Mouse (Mus musculus) mouse embryonic stem cell (cell line): ENCODE results near the gene Zbtb17.

Source experiments
- in situ Hi-C, 2 experiments: fragments of 300-500 bp; cut with MboI; formaldehyde crosslinking; loops; 1 replicate in 1 of 2; 3 replicates in 1 of 2; pipeline ENCODE4 v1.14.3; 2019 to 2020; ENCODE audit warnings: low sequenced_read_pairs in 2 of 2, low pct_unique_long_range_greater_than_20kb in 1 of 2, mixed read lengths in 1 of 2; ENCODE audit not compliant: unreplicated experiment in 1 of 2

Gene Zbtb17

GRCm38 (mm10) chr4:141454581-141455350, 10.3 kb downstream of the Zbtb17 start:
- in situ Hi-C loops: no loop called here

GRCm38 (mm10) chr4:141455526-141455925, 11.1 kb downstream of the Zbtb17 start:
- in situ Hi-C loops: no loop called here

DNA sequence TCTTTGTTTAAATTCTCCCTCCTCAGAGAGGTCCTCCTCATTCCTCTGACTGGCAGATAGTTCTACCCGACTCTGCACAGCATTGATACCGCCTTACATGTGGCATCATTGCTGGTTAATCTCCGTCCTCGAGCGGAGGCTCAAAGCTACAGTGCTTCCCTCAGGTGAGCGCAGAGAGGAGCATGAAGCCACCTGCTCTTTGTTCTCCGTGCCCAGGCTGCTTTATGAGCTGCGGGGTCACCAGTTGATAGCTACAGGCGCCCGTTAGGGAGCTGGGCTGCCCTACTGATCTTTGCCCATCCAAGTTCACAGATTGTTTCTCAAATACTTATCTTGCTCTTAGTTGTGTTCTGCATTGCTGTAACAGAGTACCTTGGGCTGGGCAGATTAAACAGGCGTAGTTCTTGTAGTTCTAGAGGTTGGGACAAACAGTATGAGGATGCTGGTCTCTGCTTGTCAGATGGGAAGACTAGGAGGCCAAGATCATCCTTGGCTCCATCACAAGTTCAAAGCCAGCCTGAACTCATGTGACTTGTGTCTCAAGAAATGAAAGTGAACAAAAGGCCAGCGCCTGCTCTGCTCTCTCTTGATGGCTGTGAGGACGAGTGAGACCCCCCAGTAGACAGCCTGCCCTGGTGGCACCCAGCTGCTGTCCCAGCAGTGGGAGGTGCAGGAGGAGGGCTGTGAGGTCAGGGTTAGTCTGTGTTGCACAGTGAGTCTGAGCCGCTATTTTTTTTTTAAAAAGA, 11.9 kb downstream of the Zbtb17 start:
- in situ Hi-C loops: no loop called here

DNA sequence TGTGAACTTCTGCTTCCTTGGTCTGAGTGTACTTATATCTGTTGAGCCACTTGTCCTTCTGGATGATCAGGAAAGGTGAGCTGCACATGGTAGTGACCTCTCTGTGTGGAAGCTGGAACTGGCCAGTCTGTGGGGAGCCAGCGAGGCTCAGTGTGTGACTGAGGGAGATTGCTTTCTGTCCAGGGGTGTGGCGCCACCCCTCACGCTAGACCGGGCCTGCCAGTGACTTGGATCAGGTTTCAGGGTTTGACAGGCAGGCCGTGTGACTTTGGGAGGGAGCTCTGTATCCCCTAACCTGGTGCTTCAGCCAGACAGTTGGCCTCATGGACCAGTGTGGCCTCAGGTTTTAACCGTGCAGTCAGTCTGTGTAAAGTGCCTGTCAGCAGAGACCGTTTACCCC, 13.8 kb downstream of the Zbtb17 start:
- in situ Hi-C loops: no loop called here

- in situ Hi-C loops: no loop called here
Measured at GRCm38 (mm10) chr4:141458888-141459287, 14.4 kb downstream of the Zbtb17 start.

- in situ Hi-C loops: loop anchor here in 1 of 2 experiments (10.0 kb wide), 1 partner anchor 55 kb away; no protein-coding TSS in a partner anchor
Measured at GRCm38 (mm10) chr4:141459766-141460165, 15.3 kb downstream of the Zbtb17 start.

DNA sequence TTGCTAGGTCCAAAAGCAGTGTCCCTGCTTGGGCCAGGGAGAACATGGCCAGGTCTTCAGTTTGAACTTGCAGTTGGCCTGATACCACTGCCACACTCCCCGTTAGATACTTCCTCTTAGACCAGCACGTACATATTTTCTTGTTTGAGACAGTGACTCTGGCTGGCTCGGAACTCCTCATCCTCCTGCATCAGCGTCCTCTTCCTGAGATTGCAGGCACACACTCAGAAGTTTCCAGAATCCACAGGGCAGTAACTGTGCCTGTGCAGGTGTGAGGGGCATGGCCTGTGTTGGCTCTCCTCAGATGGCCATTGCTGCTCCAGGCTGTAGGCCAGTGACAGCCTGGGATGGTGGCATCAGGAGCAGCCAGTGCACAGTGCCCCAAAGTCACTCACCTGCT, 16.0 kb downstream of the Zbtb17 start:
- in situ Hi-C loops: loop anchor here in 1 of 2 experiments (10.0 kb wide), 1 partner anchor 56 kb away; no protein-coding TSS in a partner anchor

DNA sequence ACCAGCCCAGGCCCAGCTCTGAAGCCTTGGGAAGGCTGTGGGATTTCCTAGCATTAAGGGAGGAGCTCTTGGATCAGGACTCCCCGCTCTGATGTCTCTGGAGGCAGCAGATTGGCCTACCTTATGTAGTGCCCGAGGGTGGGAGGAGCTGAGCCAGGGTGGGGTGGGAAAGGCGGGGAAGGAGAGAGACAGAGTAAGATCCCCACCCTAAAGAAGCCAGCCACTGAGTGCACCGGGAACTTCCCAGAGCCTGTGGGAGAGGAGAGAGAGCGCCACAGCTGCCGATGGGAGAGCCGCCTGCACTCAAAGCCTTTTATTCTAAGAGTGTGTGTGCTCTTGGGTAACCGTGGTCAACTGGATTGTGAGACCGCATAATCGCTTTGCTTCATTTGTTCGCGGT, 16.6 kb downstream of the Zbtb17 start:
- in situ Hi-C loops: loop anchor here in 1 of 2 experiments (10.0 kb wide), 1 partner anchor 56 kb away; no protein-coding TSS in a partner anchor

DNA sequence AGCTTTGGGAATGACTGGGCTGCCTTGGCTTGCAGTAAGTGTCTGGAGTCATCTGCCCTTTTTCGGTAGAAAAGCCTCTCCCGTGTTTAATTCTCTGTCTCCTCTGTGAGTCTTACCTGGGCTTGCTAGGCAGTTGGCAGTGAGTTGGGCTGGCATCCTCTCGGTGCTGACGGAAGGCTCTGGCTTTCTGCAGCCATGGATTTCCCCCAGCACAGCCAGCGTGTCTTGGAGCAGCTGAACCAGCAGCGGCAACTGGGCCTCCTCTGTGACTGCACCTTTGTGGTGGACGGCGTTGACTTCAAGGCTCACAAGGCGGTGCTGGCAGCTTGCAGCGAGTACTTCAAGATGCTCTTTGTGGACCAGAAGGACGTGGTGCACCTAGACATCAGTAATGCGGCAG, 17.1 kb downstream of the Zbtb17 start:
- in situ Hi-C loops: loop anchor here in 1 of 2 experiments (10.0 kb wide), 1 partner anchor 57 kb away; no protein-coding TSS in a partner anchor

DNA sequence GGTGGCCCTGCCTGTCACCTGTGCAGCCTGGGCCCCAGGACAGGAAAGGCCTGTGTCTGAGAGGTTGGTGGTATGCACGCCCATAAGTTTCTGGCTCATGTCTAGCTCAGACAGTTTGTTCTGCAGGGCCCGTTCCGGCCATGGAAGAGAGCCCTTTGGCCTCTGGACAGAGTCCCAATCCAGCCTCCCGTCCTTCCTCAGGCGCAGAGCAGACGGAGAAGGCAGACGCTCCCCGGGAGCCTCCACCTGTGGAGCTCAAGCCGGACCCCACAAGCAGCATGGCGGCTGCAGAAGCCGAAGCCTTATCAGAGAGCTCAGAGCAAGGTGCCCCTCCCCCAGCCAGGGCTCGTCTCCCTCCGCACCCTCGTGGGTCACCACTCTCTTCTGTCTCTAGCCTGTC, 19.0 kb downstream of the Zbtb17 start:
- in situ Hi-C loops: loop anchor here in 1 of 2 experiments (10.0 kb wide), 1 partner anchor 59 kb away; no protein-coding TSS in a partner anchor

DNA sequence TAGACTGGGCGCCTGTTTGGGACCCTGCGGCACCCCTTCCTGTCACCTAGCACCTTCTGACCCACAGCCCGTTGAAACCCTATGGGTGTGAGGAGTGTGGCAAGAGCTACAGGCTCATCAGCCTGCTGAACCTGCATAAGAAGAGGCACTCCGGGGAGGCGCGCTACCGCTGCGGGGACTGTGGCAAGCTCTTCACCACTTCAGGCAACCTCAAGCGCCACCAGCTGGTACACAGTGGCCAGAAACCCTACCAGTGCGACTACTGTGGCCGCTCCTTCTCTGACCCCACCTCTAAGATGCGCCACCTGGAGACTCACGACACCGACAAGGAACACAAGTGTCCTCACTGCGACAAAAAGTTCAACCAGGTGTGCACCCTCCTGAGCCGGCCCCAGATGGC, 20.3 kb downstream of the Zbtb17 start:
- in situ Hi-C loops: loop anchor here in 1 of 2 experiments (10.0 kb wide), 1 partner anchor 60 kb away; no protein-coding TSS in a partner anchor

GRCm38 (mm10) chr4:141465512-141466288, 21.2 kb downstream of the Zbtb17 start:
- in situ Hi-C loops: loop anchor here in 1 of 2 experiments (10.0 kb wide), 1 partner anchor 61 kb away; no protein-coding TSS in a partner anchor

- in situ Hi-C loops: loop anchor here in 1 of 2 experiments (10.0 kb wide), 1 partner anchor 62 kb away; no protein-coding TSS in a partner anchor
Measured at GRCm38 (mm10) chr4:141466289-141466795, 21.9 kb downstream of the Zbtb17 start.

DNA sequence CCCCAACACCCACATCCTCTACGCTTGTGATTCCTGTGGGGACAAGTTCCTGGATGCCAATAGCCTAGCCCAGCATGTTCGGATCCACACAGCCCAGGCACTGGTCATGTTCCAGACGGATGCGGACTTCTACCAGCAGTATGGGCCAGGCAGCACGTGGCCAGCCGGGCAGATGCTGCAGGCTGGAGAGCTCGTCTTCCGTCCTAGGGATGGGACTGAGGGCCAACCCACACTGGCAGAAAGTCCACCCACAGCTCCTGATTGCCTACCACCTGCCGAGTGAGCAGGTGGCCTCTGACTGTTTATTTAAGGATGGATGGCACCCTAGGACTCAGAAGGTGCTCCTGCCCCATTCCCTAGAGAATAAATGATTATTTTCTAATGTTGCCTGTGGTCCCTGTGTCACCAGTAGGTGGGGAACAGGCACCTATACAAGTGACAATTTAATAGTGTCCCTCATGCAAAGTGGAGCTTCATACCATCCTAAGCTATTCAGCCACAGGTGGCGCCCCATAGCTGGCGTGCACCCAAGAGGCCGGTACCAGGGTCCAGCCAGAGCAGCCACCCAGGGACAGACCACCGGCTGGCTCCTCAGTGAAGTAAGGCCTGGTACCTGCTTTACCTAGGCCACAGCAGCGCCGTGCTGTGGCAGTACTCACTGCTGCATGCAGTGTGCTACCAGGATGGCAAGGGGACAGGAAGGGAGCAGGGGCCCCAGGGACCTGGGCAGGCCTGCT, 22.6 kb downstream of the Zbtb17 start:
- in situ Hi-C loops: loop anchor here in 1 of 2 experiments (10.0 kb wide), 1 partner anchor 62 kb away; no protein-coding TSS in a partner anchor

DNA sequence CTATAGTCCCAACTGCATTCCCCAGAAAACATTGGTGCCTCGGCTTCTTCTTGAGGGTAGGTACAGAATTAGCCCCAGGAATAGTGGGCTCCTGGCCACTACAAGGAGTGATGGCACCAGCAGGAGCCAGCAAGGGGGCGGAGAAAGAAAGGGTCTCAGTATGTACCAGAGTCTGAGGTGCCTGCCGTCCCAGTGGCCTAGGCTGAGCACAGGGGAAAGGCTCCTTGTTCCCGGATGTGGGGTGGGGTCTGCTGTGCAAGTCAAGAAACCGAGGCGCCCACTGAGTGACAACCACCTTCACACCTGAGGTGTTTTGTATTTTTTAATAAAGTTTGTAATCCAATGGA, 23.1 kb downstream of the Zbtb17 start:
- in situ Hi-C loops: loop anchor here in 1 of 2 experiments (10.0 kb wide), 1 partner anchor 63 kb away; no protein-coding TSS in a partner anchor

GRCm38 (mm10) chr4:141468576-141468975, 24.1 kb downstream of the Zbtb17 start:
- in situ Hi-C loops: loop anchor here in 1 of 2 experiments (10.0 kb wide), 1 partner anchor 64 kb away; no protein-coding TSS in a partner anchor

DNA sequence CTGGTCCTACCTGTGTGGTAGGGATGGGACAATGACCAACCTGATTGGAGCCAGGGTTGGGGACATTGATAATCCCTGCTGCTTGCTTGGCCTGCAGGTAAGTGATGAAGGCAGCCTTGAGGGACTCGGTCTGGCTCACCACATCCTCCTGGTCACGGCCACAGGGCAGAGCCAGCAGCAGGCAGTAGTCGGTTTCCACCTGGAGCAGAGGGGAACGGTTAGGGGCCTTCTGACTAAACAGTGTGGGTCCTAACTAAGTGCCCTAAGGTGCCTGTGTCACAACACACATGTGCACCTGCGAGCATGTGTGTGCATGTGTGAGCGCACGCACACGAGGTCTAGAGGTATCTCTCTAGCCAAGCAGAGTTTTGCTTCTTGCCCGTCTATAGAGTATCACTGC, 24.9 kb downstream of the Zbtb17 start:
- in situ Hi-C loops: loop anchor here in 1 of 2 experiments (10.0 kb wide), 1 partner anchor 65 kb away; no protein-coding TSS in a partner anchor
